Mouse (Mus musculus): ENCODE measurements around the gene Pcdh7. TPM values are rescaled to one million over a fixed set of nuclear protein-coding genes. Genes with fewer than 3 reads are reported as not detected.

Gene Pcdh7
- polyA plus RNA-seq, 1 experiment from 2014 or later, result 8.8 TPM

DNA sequence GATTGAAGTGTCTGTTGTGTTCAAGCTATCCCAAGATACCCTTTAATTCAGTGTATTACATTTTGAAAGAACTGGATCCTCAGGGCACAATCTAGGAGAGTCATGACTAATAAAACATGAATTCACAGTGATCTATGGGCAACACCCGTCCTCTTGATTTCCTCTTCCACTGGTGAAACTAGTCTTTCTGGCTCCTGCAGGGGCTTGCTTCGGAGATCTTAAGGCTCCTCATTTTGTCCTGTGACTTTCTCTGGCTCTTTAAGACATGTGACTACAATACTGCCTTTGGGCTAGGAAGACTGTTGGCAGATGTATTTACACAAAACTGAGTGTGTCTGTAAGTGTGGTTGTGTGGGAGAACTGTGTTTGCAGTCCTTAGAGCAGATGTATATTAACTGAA lies 225.4 kb downstream of the Pcdh7 start:
- H3K27ac ChIP-seq (ENCODE audit: low read depth), result no peak overlapping the region
- no peak overlapping the region for H3K4me3 ChIP-seq (ENCODE audit: low read depth, low read length)
- H3K36me3 ChIP-seq (ENCODE audit: control insufficient read depth, insufficient read depth, low read length), result no peaks in the 10 kb centered on the region
- H3K9ac ChIP-seq (ENCODE audit: low read length), result no peak overlapping the region
- ATAC-seq (replicated peaks; ENCODE audit: low FRiP score, low TSS enrichment, low read depth) (no peak), DNase-seq (ENCODE audit: low spot score) (no peak)
- 84% methylated on average over 2 of the region's 2 CpGs for WGBS
- H3K27me3 ChIP-seq (replicated peaks; ENCODE audit: control insufficient read depth, insufficient read depth, low read length), result no peaks in the 10 kb centered on the region
- H3K4me2 ChIP-seq (ENCODE audit: low read length), result no peak overlapping the region
- 0 out of 2 replicates have a peak, but pooled peaks cover under 1% of the 10 kb centered on the region for H3K4me1 ChIP-seq (replicated peaks; ENCODE audit: control insufficient read depth, insufficient read depth, low read length)
- H3K9me3 ChIP-seq (ENCODE audit: control insufficient read depth, low read length), result no peaks in the 10 kb centered on the region

DNA sequence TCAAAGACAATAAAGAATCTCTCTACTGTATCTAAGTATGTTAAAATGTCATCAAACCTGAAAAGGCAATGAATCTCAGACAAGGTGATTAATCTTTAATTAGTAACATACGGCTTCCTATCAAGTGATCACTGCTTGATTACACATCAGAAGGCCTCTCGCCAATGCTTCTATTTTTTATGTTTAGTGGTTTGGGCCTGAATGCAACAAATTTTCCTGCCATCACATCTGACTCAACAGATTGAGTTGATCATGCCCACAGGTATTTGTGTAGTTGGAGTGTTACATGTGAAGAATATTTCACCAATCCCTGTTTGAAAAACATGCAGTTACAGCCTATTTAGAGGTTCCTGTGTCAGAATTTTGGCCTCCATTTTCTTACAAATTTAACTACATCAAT lies 225.8 kb downstream of the Pcdh7 start:
- H3K4me3 ChIP-seq (ENCODE audit: low read depth, low read length), result no peak overlapping the region
- H3K4me1 ChIP-seq (replicated peaks; ENCODE audit: control insufficient read depth, insufficient read depth, low read length), result no peaks in the 10 kb centered on the region
- no peaks in the 10 kb centered on the region for H3K27me3 ChIP-seq (replicated peaks; ENCODE audit: control insufficient read depth, insufficient read depth, low read length)
- no peak overlapping the region for H3K4me2 ChIP-seq (ENCODE audit: low read length)
- no peaks in the 10 kb centered on the region for H3K36me3 ChIP-seq (ENCODE audit: control insufficient read depth, insufficient read depth, low read length)
- no peak overlapping the region for H3K9ac ChIP-seq (ENCODE audit: low read length)
- no peak for DNase-seq (ENCODE audit: low spot score)
- no peaks in the 10 kb centered on the region for H3K9me3 ChIP-seq (ENCODE audit: control insufficient read depth, low read length)
- WGBS, result 86% methylated on average over 2 of the region's 2 CpGs
- H3K27ac ChIP-seq (ENCODE audit: low read depth), result no peak overlapping the region
- ATAC-seq (replicated peaks; ENCODE audit: low FRiP score, low TSS enrichment, low read depth), result no peak

DNA sequence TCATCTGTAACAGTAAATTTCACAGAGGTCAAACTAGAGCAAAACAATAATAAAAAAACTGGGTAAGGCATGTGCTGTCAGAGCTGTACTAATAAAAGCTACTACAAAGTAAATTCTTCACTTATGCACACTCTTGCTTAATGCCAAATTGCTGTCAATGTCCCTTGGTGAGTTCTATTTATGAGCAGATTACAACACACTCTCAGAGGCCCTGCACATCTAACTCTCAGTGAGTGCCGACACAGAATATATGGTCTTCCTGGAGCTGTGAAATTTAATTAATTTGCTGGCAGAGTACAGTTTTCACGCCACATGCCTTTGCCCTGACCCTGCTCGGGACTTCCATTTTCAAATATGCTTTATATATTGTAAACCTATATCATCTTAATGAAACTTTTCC lies 227.7 kb downstream of the Pcdh7 start:
- 65% methylated on average over 3 of the region's 3 CpGs for WGBS

DNA sequence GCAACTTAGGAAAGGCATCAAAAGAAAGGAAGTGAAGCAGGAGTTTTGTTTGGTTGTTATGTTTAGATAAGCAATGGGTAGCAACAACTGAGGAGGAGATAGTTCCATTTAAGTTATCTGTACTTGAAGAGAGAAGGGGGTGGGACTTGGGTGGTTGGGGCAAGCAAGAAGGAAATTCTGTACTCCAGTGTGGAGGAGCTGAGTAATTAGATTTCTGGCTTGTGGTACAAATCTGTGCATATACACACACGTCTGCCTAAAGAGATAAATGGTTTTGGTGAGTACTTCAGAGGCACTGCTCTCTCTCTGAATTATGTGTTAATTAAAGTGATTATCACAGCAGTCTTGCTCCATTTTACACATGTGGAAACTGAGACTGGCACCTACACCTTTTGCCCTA lies 241.6 kb downstream of the Pcdh7 start:
- Histone ChIP-seq H3K4me1 (replicated peaks; ENCODE audit: control insufficient read depth, insufficient read depth, low read length) (no peaks in the 10 kb centered on the region), H3K36me3 (ENCODE audit: control insufficient read depth, insufficient read depth, low read length) (no peaks in the 10 kb centered on the region), H3K9ac (ENCODE audit: low read length) (no peak overlapping the region), H3K9me3 (ENCODE audit: control insufficient read depth, low read length) (no peaks in the 10 kb centered on the region), H3K27ac (ENCODE audit: low read depth) (no peak overlapping the region), H3K4me2 (ENCODE audit: low read length) (no peak overlapping the region), H3K4me3 (ENCODE audit: low read depth, low read length) (no peak overlapping the region), H3K27me3 (replicated peaks; ENCODE audit: control insufficient read depth, insufficient read depth, low read length) (no peaks in the 10 kb centered on the region)
- DNase-seq (ENCODE audit: low spot score) (no peak), ATAC-seq (replicated peaks; ENCODE audit: low FRiP score, low TSS enrichment, low read depth) (no peak)
- WGBS, result 41% methylated on average over 1 of the region's 1 CpGs

More for the DNA sequence above, 227.7 kb downstream of the Pcdh7 start:
- Histone ChIP-seq H3K9me3 (ENCODE audit: control insufficient read depth, low read length) (no peaks in the 10 kb centered on the region), H3K4me3 (ENCODE audit: low read depth, low read length) (no peak overlapping the region), H3K4me1 (replicated peaks; ENCODE audit: control insufficient read depth, insufficient read depth, low read length) (no peaks in the 10 kb centered on the region), H3K36me3 (ENCODE audit: control insufficient read depth, insufficient read depth, low read length) (no peaks in the 10 kb centered on the region), H3K27me3 (replicated peaks; ENCODE audit: control insufficient read depth, insufficient read depth, low read length) (no peaks in the 10 kb centered on the region), H3K9ac (ENCODE audit: low read length) (no peak overlapping the region), H3K27ac (ENCODE audit: low read depth) (no peak overlapping the region), H3K4me2 (ENCODE audit: low read length) (no peak overlapping the region)
- ATAC-seq (replicated peaks; ENCODE audit: low FRiP score, low TSS enrichment, low read depth) (no peak), DNase-seq (ENCODE audit: low spot score) (no peak)

DNA sequence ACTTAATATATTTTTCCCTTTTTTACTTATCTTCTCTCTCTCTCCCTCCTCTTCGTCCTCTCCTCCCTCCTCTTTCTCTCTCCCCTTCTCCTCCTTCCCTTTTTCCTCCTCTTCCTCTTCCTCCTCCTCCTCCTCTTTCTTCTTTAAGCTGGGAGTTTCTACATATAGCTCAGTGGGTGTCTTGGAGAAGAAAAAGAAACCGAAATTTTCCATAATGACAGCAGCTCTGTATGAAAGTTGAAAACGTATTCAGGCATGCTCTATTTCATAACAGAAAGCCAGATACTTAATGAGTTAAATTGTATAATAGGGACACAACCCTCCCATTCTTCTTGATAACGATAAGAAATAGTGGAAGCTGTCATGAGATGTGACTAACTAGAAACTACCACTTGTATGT lies 246.0 kb downstream of the Pcdh7 start:
- Histone ChIP-seq H3K27ac (ENCODE audit: low read depth) (no peak overlapping the region), H3K9me3 (ENCODE audit: control insufficient read depth, low read length) (no peaks in the 10 kb centered on the region), H3K36me3 (ENCODE audit: control insufficient read depth, insufficient read depth, low read length) (no peaks in the 10 kb centered on the region), H3K4me3 (ENCODE audit: low read depth, low read length) (no peak overlapping the region), H3K9ac (ENCODE audit: low read length) (no peak overlapping the region), H3K4me2 (ENCODE audit: low read length) (no peak overlapping the region), H3K4me1 (replicated peaks; ENCODE audit: control insufficient read depth, insufficient read depth, low read length) (no peaks in the 10 kb centered on the region), H3K27me3 (replicated peaks; ENCODE audit: control insufficient read depth, insufficient read depth, low read length) (no peaks in the 10 kb centered on the region)
- 68% methylated on average over 4 of the region's 4 CpGs for WGBS
- no peak for DNase-seq (ENCODE audit: low spot score)
- no peak for ATAC-seq (replicated peaks; ENCODE audit: low FRiP score, low TSS enrichment, low read depth)

DNA sequence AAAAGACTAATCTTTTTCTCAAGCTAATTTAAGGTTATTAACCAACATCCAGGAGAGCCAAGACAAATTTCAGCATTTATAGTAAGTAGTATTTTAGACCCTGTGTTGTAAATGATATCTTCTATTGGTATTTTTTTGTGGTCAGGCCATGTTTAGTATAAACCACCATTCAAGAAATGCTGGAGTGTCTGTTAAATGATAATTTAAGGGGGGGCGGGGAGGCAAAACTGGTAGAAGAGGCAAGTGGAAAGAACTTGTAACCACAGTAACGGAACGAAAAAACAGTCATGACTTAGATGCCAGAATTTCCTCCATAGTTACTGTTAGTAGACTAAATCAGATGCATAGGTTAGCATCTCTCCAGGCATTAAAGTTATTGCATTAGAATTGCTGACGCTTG lies 246.4 kb downstream of the Pcdh7 start:
- Histone ChIP-seq H3K9me3 (ENCODE audit: control insufficient read depth, low read length) (no peaks in the 10 kb centered on the region), H3K4me1 (replicated peaks; ENCODE audit: control insufficient read depth, insufficient read depth, low read length) (no peaks in the 10 kb centered on the region), H3K27me3 (replicated peaks; ENCODE audit: control insufficient read depth, insufficient read depth, low read length) (no peaks in the 10 kb centered on the region), H3K9ac (ENCODE audit: low read length) (no peak overlapping the region), H3K36me3 (ENCODE audit: control insufficient read depth, insufficient read depth, low read length) (no peaks in the 10 kb centered on the region), H3K4me3 (ENCODE audit: low read depth, low read length) (no peak overlapping the region), H3K4me2 (ENCODE audit: low read length) (no peak overlapping the region), H3K27ac (ENCODE audit: low read depth) (no peak overlapping the region)
- no peak for DNase-seq (ENCODE audit: low spot score)
- WGBS, result 75% methylated on average over 4 of the region's 4 CpGs
- no peak for ATAC-seq (replicated peaks; ENCODE audit: low FRiP score, low TSS enrichment, low read depth)

DNA sequence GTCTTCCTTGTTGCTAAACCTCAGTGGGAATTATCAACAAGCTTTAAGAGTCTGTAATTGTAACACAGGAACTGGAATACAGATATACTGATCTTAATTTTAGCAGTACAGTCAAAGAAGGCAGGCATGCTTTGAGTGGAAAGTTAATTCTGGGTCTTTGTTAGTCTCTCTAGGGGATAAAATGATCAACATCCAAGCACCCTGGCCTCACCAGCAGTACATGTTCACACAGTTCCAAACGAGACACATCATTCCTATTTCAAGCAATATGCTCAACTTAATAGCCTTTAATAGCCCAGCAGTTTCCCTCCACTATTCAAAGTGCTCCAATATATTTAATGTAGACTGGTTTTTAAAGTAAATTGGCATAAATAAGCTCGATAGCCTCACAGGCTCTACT lies 275.8 kb downstream of the Pcdh7 start:
- Histone ChIP-seq H3K4me3 (ENCODE audit: low read depth, low read length) (no peak overlapping the region), H3K27ac (ENCODE audit: low read depth) (no peak overlapping the region), H3K27me3 (replicated peaks; ENCODE audit: control insufficient read depth, insufficient read depth, low read length) (no peaks in the 10 kb centered on the region), H3K4me1 (replicated peaks; ENCODE audit: control insufficient read depth, insufficient read depth, low read length) (no peaks in the 10 kb centered on the region), H3K36me3 (ENCODE audit: control insufficient read depth, insufficient read depth, low read length) (no peaks in the 10 kb centered on the region), H3K4me2 (ENCODE audit: low read length) (no peak overlapping the region), H3K9ac (ENCODE audit: low read length) (no peak overlapping the region), H3K9me3 (ENCODE audit: control insufficient read depth, low read length) (no peaks in the 10 kb centered on the region)
- 84% methylated on average over 2 of the region's 2 CpGs for WGBS
- ATAC-seq (replicated peaks; ENCODE audit: low FRiP score, low TSS enrichment, low read depth), result no peak
- DNase-seq (ENCODE audit: low spot score), result no peak

DNA sequence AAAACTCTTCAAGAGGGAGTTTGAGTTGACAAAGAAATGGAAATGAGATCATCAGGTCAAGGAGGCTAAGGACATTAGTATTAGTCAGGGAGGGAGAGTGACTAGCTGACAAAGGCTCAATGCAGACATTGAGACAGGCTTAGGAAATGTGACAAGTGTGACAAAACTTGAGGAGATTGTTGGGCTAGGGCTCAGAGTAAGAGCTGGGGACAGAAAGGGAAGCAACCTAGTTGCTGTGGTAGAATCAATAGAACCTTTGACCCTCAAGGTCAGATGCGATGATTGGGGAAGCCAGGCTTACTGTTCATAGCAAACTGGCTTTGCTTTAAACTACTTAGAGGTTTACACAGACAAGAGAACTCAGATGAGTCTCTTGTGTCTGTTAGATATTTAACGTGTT lies 303.6 kb downstream of the Pcdh7 start:
- no peak overlapping the region for H3K9ac ChIP-seq (ENCODE audit: low read length)
- no peaks in the 10 kb centered on the region for H3K36me3 ChIP-seq (ENCODE audit: control insufficient read depth, insufficient read depth, low read length)
- H3K9me3 ChIP-seq (ENCODE audit: control insufficient read depth, low read length), result no peaks in the 10 kb centered on the region
- H3K4me2 ChIP-seq (ENCODE audit: low read length), result no peak overlapping the region
- 64% methylated on average over 2 of the region's 2 CpGs for WGBS
- no peak for DNase-seq (ENCODE audit: low spot score)
- no peak for ATAC-seq (replicated peaks; ENCODE audit: low FRiP score, low TSS enrichment, low read depth)
- no peak overlapping the region for H3K27ac ChIP-seq (ENCODE audit: low read depth)
- no peak overlapping the region for H3K4me3 ChIP-seq (ENCODE audit: low read depth, low read length)
- 0 out of 2 replicates have a peak, but pooled peaks cover 5% of the 10 kb centered on the region for H3K4me1 ChIP-seq (replicated peaks; ENCODE audit: control insufficient read depth, insufficient read depth, low read length)
- no peaks in the 10 kb centered on the region for H3K27me3 ChIP-seq (replicated peaks; ENCODE audit: control insufficient read depth, insufficient read depth, low read length)

DNA sequence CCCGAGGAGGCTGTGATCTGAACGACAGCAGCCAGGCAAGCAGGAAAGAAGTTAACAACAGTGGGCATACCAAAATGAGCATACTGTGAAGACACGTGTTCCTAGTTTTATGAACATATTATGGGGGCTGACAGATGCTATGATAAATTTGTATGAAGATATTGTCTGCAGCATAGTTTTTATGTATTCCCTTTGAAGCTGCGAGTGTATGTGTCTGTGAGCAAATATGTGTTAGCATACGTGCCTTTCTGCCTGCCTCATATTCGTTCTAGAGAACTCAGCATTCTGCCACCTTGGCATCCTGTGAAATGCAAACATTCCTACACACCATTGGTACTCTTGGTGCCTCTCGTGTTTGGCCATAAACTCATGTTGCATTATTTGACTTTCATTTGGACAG lies 307.4 kb downstream of the Pcdh7 start:
- Histone ChIP-seq H3K4me1 (replicated peaks; ENCODE audit: control insufficient read depth, insufficient read depth, low read length) (0 out of 2 replicates have a peak, but pooled peaks cover 5% of the 10 kb centered on the region), H3K27me3 (replicated peaks; ENCODE audit: control insufficient read depth, insufficient read depth, low read length) (no peaks in the 10 kb centered on the region), H3K9me3 (ENCODE audit: control insufficient read depth, low read length) (no peaks in the 10 kb centered on the region), H3K27ac (ENCODE audit: low read depth) (no peak overlapping the region), H3K9ac (ENCODE audit: low read length) (no peak overlapping the region), H3K36me3 (ENCODE audit: control insufficient read depth, insufficient read depth, low read length) (no peaks in the 10 kb centered on the region), H3K4me3 (ENCODE audit: low read depth, low read length) (no peak overlapping the region), H3K4me2 (ENCODE audit: low read length) (no peak overlapping the region)
- ATAC-seq (replicated peaks; ENCODE audit: low FRiP score, low TSS enrichment, low read depth) (no peak), DNase-seq (ENCODE audit: low spot score) (no peak)
- WGBS, result 70% methylated on average over 7 of the region's 7 CpGs

All from intestine, embryonic 14.5 days (tissue).